Mouse (Mus musculus) liver, adult 2 months (tissue): Measurements from ENCODE around the gene Gna13.

ENCODE experiments used
- CTCF ChIP-seq: fragments of 200-500 bp; IDR thresholded peaks from 2 replicates; pipeline ENCODE4 v1.5.1; 2011; ENCODE audit warnings: low read depth, low read length, control low read depth
- POLR2A ChIP-seq: fragments of 200-500 bp; IDR thresholded peaks from 2 replicates; pipeline ENCODE4 v1.6.1; 2011; ENCODE audit warnings: low read length, control low read depth; ENCODE audit not compliant: insufficient read depth; ENCODE audit errors: extremely low read depth

- TF ChIP-seq POLR2A = no peak
- no peak for TF ChIP-seq CTCF
Measured at GRCm38 (mm10) chr11:109394758-109395157, 32.1 kb downstream of the Gna13 start.
